Mouse (Mus musculus) gastrocnemius, postnatal 4 days (tissue): ENCODE results near the gene Sdk2. TPM values are rescaled to one million over a fixed set of nuclear protein-coding genes. Genes with fewer than 3 reads are reported as not detected.

Experiments
- DNase-seq, 2 experiments: peaks; one replicate each; pipeline ENCODE4 v3.0.0; 2021 to 2022; ENCODE audit warnings: low spot score in 2 of 2, mixed read lengths in 2 of 2
- total RNA-seq, 2 experiments: library from RNA; stranded (reverse); gene quantifications; 2 replicates each; pipeline ENCODE4 v1.2.3; 2021

The Sdk2 gene
- total RNA-seq, 2 experiments from 2014 or later: 16.3 to 19.2 TPM

- no peak for DNase-seq
Observed at GRCm38 (mm10) chr11:114047887-114048331, 18.9 kb downstream of the Sdk2 start.

DNA sequence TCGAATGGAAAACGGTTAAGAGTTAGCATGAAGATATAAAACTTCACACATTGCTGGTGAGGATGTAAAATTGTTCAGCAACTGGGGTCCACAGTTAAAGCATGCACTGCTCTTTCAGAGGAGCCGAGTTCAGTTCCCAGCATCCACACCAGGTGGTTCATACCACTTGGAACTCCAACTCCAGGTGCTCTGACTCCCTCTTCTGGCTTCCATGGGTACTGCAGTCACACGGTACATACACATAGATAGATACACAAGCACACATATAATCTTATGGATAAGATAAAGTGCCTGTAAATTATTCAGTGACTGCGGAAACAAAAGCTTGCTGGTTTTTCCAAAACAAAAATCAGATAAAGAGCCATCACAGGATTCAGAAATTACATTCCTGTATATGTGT lies 19.9 kb downstream of the Sdk2 start:
- no peak for DNase-seq

DNA sequence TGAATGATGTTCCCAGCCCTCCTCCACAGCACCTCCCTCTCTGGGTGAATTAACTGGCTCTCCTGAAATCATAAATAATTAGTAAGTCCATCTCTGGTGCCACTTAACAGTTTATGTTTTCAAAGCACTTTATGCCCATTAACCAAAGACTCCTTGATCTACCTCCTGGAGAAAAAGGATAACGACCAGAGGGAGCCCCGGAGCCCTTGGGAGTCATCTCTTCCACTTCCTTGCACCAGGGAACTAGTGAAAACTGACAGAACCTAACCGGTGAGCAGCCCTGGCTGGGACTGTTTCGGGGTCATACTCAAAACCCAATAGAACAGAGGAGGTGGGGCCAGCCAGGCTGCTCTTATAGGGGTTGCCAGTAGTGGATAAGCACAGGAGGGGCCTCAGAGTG lies 22.5 kb downstream of the Sdk2 start:
- no peak for DNase-seq

DNA sequence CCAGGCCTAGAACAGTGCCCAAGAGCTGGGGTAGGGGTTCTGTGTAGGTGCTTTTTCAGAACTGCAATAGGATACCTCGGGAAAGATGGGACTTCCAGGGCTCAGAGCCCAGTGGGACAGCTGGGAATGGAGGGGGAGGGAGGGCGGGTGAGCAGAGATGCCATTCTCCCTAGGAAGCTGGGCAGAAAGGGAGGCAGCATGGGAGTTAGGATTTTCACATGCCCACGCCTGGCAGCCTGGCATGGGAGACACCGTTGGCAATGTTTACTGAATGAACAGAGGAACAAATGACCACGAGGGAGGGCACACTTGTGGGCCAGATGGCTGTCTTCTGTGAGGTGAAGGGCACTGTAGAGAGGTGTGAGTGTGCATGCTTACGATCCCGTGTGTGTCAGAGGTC lies 23.3 kb downstream of the Sdk2 start:
- DNase-seq: no peak

DNA sequence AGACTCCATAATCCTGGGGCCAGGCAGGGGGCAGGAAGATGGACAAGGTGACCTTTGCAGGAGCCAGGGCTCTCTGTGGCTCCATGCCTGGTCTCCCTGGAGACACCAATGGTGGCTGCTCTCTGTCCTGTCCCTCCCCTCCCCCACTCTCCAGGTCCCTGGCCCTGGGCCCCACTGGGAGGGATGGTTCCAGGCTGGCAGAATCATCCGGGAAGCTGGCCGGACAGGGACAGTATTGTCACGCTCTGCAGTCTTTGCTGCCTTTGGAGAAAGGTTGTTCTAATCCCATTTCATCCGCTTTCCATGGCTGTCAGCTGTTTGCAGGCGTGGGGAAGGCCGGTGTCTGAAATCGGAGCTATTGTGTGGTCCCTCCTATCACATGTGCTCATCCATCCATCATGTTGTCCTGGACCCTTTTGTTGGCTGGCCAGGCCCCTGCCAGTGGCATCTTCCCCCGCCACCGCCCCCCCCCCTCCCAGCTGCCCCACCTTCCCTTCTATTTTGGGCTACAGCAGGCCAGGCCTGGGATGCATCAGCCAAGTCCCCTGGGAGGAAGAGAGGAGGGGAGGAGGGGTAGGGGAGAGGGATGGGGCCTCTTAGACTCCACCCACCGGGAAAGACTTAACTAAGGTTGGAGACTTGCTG lies 26.3 kb downstream of the Sdk2 start:
- peak in 1 of 2 experiments; percentile 50 for DNase-seq

DNA sequence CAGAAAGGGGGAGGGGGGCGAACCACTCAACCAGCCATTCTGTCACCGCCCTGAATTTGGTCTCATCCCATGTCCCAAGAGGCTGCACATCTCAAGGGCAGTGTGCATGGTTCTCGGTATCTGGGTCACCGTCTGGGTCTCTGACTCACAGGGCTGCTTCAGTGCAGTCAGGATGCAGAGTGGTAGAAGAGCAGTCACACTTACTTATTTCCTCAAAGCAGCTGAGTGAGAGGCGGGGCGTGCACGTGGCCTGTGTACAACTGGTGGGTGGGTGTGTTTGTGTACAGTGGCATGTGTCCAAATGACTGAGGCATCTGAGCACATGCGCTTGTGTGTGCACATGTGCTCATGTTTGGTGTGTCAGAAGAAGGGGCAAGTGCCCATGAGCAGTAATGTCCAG lies 28.8 kb downstream of the Sdk2 start:
- no peak for DNase-seq

GRCm38 (mm10) chr11:114031491-114031890 lies 35.4 kb downstream of the Sdk2 start:
- DNase-seq: no peak

DNA sequence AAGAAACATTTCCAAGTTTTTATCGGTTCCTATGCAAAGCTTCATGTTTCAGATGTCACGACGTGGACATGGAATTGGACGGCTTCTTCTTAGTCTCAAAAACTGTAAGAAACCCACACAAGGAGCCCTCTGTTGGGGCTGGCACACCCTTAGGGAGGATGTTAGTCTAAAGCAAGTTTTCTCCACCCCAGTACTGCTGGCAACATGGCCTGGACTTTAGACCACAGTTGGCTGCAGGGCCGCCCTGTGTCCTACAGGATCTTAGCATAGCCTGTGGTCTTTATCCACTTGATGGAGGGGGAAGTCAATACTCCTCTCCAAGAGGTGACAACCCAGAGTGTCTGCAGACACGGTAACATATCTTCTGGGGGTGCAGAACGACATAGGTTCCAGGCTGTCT lies 36.6 kb downstream of the Sdk2 start:
- DNase-seq: no peak

- DNase-seq: peak in 1 of 2 experiments; percentile 20
Observed at GRCm38 (mm10) chr11:114028512-114028911, 38.3 kb downstream of the Sdk2 start.

- no peak for DNase-seq
Observed at GRCm38 (mm10) chr11:114028021-114028420, 38.8 kb downstream of the Sdk2 start.

- no peak for DNase-seq
Observed at GRCm38 (mm10) chr11:114025056-114025455, 41.8 kb downstream of the Sdk2 start.

DNA sequence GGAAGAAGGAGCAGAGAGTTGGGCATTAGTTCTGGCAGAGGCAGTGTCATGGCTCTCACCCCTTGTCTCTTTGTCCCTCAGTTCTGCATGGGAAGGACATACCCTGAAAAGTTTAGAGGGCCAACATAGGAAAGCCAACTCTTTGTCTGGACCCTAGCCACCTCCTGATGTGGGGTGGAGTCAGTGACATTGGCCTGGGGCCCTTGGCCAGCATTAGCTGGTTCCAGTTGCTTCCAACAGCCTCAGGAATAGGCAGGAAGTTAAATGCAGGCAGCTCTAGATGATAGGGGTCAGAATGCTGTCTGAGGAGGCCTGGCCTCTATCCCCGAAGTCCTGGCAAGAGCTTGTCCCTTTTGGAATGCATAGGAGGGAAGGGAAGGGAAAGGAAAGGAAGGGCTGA lies 42.9 kb downstream of the Sdk2 start:
- DNase-seq: peak in 1 of 2 experiments; percentile 37

DNA sequence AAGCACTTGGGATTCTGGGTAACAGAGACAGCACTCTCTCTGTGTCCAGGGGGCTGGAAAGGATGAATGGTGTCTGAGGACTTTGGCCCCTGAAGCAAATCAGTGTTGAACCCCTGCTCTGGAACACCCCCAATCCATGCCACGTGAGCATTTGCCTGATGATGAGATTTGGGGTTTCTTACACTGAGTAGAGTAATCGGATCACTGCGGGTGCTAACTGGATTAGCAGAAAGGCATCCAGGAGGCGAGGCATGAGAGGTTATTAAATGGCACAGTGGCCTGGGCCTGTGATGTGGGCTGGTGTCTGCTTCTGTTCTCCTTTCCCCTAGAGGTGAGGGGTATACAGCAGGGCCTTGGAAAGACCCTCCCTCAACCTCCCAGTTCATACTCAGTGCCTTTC lies 44.7 kb downstream of the Sdk2 start:
- DNase-seq: no peak

- DNase-seq: no peak
Observed at GRCm38 (mm10) chr11:114019087-114019486, 47.8 kb downstream of the Sdk2 start.

DNA sequence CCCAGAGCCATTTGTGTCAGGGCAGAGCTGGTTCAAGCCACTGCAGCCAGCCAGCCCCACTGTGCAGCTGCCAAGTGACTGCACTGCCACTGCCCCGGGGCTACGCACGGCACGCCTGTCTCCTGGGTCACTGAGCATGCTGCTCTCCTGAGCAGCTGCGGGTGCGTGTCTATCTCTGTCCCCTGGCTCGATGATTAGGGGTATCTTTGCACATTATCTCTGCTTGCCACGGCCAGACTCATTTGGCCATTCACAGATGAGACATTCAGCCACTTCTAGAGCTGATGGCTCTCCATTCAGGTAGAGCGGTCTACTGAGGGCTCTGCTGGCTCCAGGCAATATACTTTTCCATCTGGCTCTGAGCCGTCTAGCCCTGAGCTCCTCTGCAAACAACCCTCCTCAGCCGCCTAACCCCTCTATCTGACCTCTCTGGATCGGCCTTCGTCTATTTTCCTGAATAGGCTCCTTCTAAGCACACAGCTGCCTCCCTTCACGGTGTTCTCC lies 49.9 kb downstream of the Sdk2 start:
- DNase-seq: peak in 1 of 2 experiments; percentile 27

GRCm38 (mm10) chr11:114016108-114016888 lies 50.5 kb downstream of the Sdk2 start:
- no peak for DNase-seq

GRCm38 (mm10) chr11:114011523-114011922 lies 55.3 kb downstream of the Sdk2 start:
- DNase-seq: no peak

- no peak for DNase-seq
Observed at GRCm38 (mm10) chr11:114005879-114006278, 61.0 kb downstream of the Sdk2 start.

DNA sequence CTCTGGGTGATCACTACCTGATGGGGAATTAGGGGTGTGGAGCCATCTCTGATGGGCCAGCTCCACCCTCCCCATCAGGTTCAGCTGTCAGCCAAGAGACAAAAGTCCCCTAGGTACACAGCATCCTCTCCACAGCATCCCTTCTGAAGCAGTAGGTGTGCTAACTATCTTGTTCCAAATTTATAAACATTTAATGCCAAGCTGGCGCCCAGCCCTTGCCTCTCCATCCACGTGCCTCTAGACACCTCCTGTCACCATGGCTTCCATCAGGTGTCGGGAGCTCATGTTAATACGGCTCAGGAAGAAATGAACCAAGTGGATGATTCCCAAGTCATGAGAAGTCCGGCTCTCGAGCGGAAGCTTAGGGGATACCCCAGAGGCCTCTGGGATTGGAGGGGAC lies 62.2 kb downstream of the Sdk2 start:
- no peak for DNase-seq

DNA sequence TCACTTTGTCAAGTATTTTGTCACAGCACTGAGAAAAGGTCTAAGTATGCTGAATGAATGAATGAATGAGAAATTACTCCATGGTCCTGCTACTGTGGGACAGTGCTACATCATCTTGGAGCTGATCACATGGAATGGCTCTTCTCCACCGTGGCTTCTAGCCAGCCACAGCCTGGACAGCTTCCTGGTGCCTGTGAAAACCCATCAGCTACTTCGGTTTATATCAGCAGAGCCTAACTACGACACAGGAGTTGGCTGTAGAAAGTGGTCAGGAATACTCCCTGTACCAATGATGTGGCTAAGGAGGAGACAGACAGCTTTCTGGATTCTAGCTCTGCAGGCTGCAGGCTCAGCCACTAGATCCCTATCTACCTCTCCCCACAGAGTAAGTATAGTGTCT lies 63.7 kb downstream of the Sdk2 start:
- peak in 1 of 2 experiments; percentile 33 for DNase-seq

- no peak for DNase-seq
Observed at GRCm38 (mm10) chr11:114000051-114000450, 66.8 kb downstream of the Sdk2 start.

DNA sequence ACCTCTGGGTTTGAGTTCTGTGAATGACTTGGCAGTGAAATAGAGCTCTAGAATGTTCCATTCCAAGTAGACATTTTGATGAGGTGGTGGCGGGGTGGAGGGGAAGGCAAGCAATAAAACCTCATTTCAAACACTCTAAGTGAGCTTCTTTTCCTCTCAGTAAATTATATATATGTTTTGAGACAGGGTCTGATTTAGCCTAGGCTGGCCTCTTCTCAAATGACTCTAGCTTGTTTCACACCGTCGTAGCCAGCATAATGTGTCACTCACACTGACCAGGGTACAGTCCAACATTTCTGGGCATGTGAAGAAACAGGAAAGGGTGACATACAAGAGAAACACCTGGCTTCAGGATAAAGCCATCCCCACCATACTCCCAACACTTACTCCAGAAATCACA lies 68.1 kb downstream of the Sdk2 start:
- DNase-seq: no peak

DNA sequence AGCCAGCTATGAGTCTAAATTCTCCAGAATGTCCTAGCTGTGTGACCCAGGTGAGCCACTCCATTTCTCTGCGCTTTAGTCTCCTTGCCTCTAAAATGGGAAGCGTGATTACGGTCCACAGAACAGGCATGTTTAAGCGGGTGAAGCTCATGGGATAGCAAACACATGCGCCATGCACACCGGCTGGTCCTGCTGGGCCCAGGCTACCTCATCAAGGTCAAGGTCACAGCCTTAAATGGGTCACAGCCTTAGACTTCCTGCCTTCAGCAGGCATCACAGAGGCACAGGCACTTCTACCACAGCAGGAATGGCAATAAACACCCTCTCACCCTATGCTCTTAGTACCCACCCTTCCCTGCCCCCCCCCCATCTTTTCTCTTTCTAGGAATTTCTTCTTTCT lies 72.9 kb downstream of the Sdk2 start:
- no peak for DNase-seq
